Mouse (Mus musculus): Measurements from ENCODE around the gene Sun3. TPM values are rescaled to one million over a fixed set of nuclear protein-coding genes. Genes with fewer than 3 reads are reported as not detected.

Gene Sun3
- 0.14 TPM in 1 of 2 replicates, not detected in the other for polyA plus RNA-seq (2016; fragmentation: Nextera tagmentation; extraction: Ambion mirVana)

DNA sequence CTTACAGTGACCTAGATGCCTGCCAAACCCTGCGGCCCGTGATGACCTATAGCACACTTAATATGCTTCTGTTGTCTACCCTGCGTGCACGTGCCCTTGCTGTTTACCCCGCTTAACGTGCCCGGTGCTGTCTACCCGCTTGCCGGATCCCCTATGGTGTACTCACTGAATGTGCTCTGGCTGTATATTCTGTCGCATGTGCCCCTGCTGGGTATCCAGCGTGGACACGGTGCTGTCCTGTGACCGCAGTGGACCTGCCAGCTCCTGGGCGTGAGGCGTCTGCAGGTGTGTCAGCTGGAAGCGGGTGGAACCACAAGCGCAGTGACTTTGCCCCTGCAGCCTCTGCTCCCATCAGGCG, at the start of gene Sun3:
TSS of gene Sun3 (minus strand) at position 289 of the 358 bp plus-strand sequence.
- Histone ChIP-seq H3K9me3 (no peaks in the 10 kb centered on the region), H3K36me3 (no peaks in the 10 kb centered on the region), H3K4me1 (replicated peaks) (peaks cover 7% of the 10 kb centered on the region), H3K4me3 (peak within 1 kb of the TSS; percentile 65), H3K27me3 (ENCODE audit: insufficient read depth, poor library complexity, severe bottlenecking) (peaks cover 28% of the 10 kb centered on the region), H3K27ac (peak within 1 kb of the TSS; percentile 69)
- DNase-seq (ENCODE audit: low spot score), result no peak
- under 1% methylated on average over 18 of the region's 18 CpGs for WGBS

- Histone ChIP-seq H3K27me3 (ENCODE audit: insufficient read depth, poor library complexity, severe bottlenecking) (no peaks in the 10 kb centered on the region), H3K9me3 (no peaks in the 10 kb centered on the region), H3K27ac (no peak overlapping the region), H3K36me3 (no peaks in the 10 kb centered on the region), H3K4me3 (no peak overlapping the region), H3K4me1 (replicated peaks) (no peaks in the 10 kb centered on the region)
- DNase-seq (ENCODE audit: low spot score), result no peak
- 92% methylated on average over 3 of the region's 3 CpGs for WGBS
These were observed 27.7 kb upstream of the Sun3 start for GRCm38 (mm10) chr11:9076444-9076843.

DNA sequence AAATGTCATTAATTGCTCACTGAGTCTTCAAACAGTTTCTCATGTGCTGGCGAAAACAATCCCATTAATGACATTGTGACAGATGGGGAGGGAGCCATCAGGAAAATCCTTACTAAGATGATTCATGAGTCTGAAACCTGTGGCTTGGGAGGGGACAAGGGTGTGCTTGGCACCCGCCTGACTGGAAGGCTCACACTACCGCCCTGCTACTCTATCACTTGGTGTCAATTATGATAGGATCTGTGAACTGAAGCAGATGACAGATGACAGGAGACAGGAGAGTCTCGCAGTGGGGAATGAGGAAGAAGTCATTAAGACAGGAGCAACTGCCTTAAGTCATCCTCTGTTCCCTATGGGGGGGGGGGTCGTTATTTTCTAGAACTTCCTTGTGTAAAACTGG, 11.7 kb upstream of the Sun3 start:
- no peaks in the 10 kb centered on the region for H3K9me3 ChIP-seq
- no peak overlapping the region for H3K4me3 ChIP-seq
- no peaks in the 10 kb centered on the region for H3K4me1 ChIP-seq (replicated peaks)
- H3K27ac ChIP-seq, result no peak overlapping the region
- DNase-seq (ENCODE audit: low spot score), result no peak
- no peaks in the 10 kb centered on the region for H3K36me3 ChIP-seq
- 65% methylated on average over 5 of the region's 5 CpGs for WGBS
- no peaks in the 10 kb centered on the region for H3K27me3 ChIP-seq (ENCODE audit: insufficient read depth, poor library complexity, severe bottlenecking)

DNA sequence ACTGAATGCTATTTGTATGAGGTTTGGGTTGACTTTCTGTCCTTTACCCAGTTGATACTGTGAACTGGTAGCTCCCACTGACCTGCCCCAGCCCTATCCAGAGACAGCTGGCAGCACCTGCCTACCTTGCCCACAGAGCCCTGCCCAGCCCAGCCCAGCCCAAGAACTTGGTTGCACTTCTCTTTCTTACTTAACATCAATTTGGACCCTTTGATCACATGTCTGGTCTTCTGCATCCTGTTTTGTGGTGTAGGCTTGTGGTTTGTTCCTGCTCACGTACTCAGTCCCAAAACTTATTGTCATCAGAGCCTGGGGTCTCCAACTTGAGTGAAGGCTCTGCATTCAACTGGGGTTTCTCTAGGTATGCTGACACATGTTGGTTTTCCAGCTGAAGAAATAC, 11.2 kb upstream of the Sun3 start:
- Histone ChIP-seq H3K27me3 (ENCODE audit: insufficient read depth, poor library complexity, severe bottlenecking) (no peaks in the 10 kb centered on the region), H3K4me1 (replicated peaks) (no peaks in the 10 kb centered on the region), H3K4me3 (no peak overlapping the region), H3K27ac (no peak overlapping the region), H3K36me3 (no peaks in the 10 kb centered on the region), H3K9me3 (no peaks in the 10 kb centered on the region)
- DNase-seq (ENCODE audit: low spot score), result no peak
- WGBS, result 78% methylated on average over 1 of the region's 1 CpGs

- Histone ChIP-seq H3K4me1 (replicated peaks) (no peaks in the 10 kb centered on the region), H3K27me3 (ENCODE audit: insufficient read depth, poor library complexity, severe bottlenecking) (no peaks in the 10 kb centered on the region; the same call in 1 of the 2 replicates), H3K36me3 (no peaks in the 10 kb centered on the region), H3K27ac (no peak overlapping the region), H3K4me3 (no peak overlapping the region), H3K9me3 (no peaks in the 10 kb centered on the region)
- no peak for DNase-seq (ENCODE audit: low spot score)
- 88% methylated on average over 4 of the region's 4 CpGs for WGBS
These were observed 8.9 kb upstream of the Sun3 start for GRCm38 (mm10) chr11:9057711-9058110.

DNA sequence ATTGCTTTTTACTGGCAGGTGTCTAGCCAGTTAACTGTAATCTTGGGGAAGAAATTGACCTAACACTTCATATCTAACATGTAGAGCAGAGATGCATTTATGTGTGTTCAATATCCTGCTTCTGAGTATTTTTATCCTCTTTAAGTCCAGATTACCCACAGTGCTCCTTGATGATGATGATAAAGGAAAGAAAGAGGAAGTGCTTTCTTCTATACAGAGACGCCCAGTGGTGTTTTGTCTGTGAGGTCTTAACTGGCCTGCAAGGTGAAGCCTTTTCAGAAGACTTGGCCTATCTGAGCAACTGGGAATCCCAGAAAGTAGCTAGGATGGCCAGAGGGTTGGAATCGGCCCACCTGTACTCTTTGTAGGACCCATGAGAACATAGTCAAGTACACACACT, 8.1 kb upstream of the Sun3 start:
- no peaks in the 10 kb centered on the region for H3K9me3 ChIP-seq
- no peak overlapping the region for H3K4me3 ChIP-seq
- H3K36me3 ChIP-seq, result no peaks in the 10 kb centered on the region
- no peak for DNase-seq (ENCODE audit: low spot score)
- H3K27ac ChIP-seq, result no peak overlapping the region
- peaks cover under 1% of the 10 kb centered on the region; the same call in 1 of the 2 replicates for H3K27me3 ChIP-seq (ENCODE audit: insufficient read depth, poor library complexity, severe bottlenecking)
- H3K4me1 ChIP-seq (replicated peaks), result no peaks in the 10 kb centered on the region
- 84% methylated on average over 2 of the region's 2 CpGs for WGBS

DNA sequence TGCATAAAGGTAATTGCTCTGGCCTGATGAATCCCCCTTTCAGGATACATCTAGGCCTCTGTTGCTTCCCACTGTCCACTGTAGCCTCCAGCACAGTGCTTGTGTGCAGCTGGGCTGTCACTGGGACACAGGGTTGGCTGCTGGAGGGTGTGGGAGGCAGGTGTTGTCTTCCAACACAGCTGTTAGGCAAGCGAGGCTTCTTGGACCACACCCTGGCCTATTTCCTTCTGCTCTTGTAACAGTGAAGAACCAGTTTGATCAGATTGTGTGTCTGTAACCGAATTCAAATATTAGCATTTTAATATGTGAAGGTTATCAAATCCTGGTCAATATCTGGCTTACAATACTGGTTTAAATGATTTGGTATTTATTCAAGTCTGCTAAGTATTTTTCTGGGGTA, 3.1 kb upstream of the Sun3 start:
- peaks cover 7% of the 10 kb centered on the region for H3K4me1 ChIP-seq (replicated peaks)
- whole genome bisulfite sequencing, result 75% methylated on average over 2 of the region's 2 CpGs
- DNase-seq (ENCODE audit: low spot score), result no peak

GRCm38 (mm10) chr11:9050241-9050640, 1.4 kb upstream of the Sun3 start:
- Histone ChIP-seq H3K36me3 (no peaks in the 10 kb centered on the region), H3K27ac (no peak overlapping the region), H3K9me3 (no peaks in the 10 kb centered on the region), H3K4me1 (replicated peaks) (peaks cover 7% of the 10 kb centered on the region), H3K4me3 (no peak overlapping the region), H3K27me3 (ENCODE audit: insufficient read depth, poor library complexity, severe bottlenecking) (peaks cover 28% of the 10 kb centered on the region)
- DNase-seq (ENCODE audit: low spot score), result no peak
- WGBS, result 80% methylated on average over 4 of the region's 4 CpGs

More for the DNA sequence above, 3.1 kb upstream of the Sun3 start:
- H3K36me3 ChIP-seq, result no peaks in the 10 kb centered on the region
- H3K27ac ChIP-seq, result no peak overlapping the region
- peaks cover 28% of the 10 kb centered on the region for H3K27me3 ChIP-seq (ENCODE audit: insufficient read depth, poor library complexity, severe bottlenecking)
- no peak overlapping the region for H3K4me3 ChIP-seq
- no peaks in the 10 kb centered on the region for H3K9me3 ChIP-seq

GRCm38 (mm10) chr11:9048011-9048702, 634 bp downstream of the Sun3 start, which contains the start of gene Gm11992:
TSS of gene Gm11992 (plus strand) at chr11:9048594.
- Histone ChIP-seq H3K36me3 (no peaks in the 10 kb centered on the region), H3K27me3 (ENCODE audit: insufficient read depth, poor library complexity, severe bottlenecking) (peaks cover 28% of the 10 kb centered on the region), H3K4me1 (replicated peaks) (peaks cover 7% of the 10 kb centered on the region), H3K9me3 (no peaks in the 10 kb centered on the region), H3K4me3 (peak within 1 kb of the TSS; percentile 65), H3K27ac (peak within 1 kb of the TSS; percentile 69)
- peak; percentile 91 for DNase-seq (ENCODE audit: low spot score)
- WGBS, result 5% methylated on average over 21 of the region's 21 CpGs

- Histone ChIP-seq H3K27me3 (ENCODE audit: insufficient read depth, poor library complexity, severe bottlenecking) (peaks cover 28% of the 10 kb centered on the region), H3K4me1 (replicated peaks) (peaks cover 7% of the 10 kb centered on the region), H3K9me3 (no peaks in the 10 kb centered on the region), H3K27ac (no peak overlapping the region), H3K4me3 (no peak overlapping the region), H3K36me3 (no peaks in the 10 kb centered on the region)
- 89% methylated on average over 5 of the region's 5 CpGs for WGBS
- DNase-seq (ENCODE audit: low spot score), result no peak
These were observed 1.7 kb downstream of the Sun3 start for GRCm38 (mm10) chr11:9047044-9047443.

- H3K27ac ChIP-seq, result no peak overlapping the region
- H3K27me3 ChIP-seq (ENCODE audit: insufficient read depth, poor library complexity, severe bottlenecking), result peaks cover 24% of the 10 kb centered on the region
- no peak for DNase-seq (ENCODE audit: low spot score)
- WGBS, result 85% methylated on average over 2 of the region's 2 CpGs
- H3K9me3 ChIP-seq, result no peaks in the 10 kb centered on the region
- H3K4me3 ChIP-seq, result no peak overlapping the region
- H3K4me1 ChIP-seq (replicated peaks), result peaks cover 7% of the 10 kb centered on the region
- no peaks in the 10 kb centered on the region for H3K36me3 ChIP-seq
These were observed 2.2 kb downstream of the Sun3 start for GRCm38 (mm10) chr11:9046546-9046945.

DNA sequence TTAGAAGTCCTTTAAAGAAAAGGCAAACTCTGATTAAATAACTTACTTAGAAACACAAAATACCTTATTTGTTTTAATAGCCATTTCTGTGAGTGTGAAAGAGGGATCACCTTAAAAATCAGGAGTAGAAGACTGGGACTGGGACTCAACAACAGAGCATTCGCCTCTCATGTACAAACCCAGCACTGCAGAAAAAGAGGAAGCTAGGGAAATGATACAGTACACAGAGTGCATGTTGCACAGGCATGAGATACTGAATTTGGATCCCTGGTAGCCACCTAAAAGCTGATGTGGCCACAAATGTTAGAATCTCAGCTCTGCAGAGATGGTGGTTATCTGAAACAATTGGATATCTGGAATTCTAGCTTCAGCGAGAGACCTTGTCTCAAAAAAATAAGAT, 17.3 kb downstream of the Sun3 start:
- DNase-seq (ENCODE audit: low spot score), result no peak
- Histone ChIP-seq H3K4me3 (no peak overlapping the region), H3K27ac (no peak overlapping the region), H3K27me3 (ENCODE audit: insufficient read depth, poor library complexity, severe bottlenecking) (no peaks in the 10 kb centered on the region), H3K9me3 (no peaks in the 10 kb centered on the region), H3K4me1 (replicated peaks) (no peaks in the 10 kb centered on the region), H3K36me3 (no peaks in the 10 kb centered on the region)
- whole genome bisulfite sequencing, result 91% methylated on average over 2 of the region's 2 CpGs

GRCm38 (mm10) chr11:9025211-9025610, 23.6 kb downstream of the Sun3 start:
- WGBS, result 85% methylated on average over 3 of the region's 3 CpGs
- H3K4me3 ChIP-seq, result no peak overlapping the region
- no peaks in the 10 kb centered on the region for H3K27me3 ChIP-seq (ENCODE audit: insufficient read depth, poor library complexity, severe bottlenecking)
- H3K27ac ChIP-seq, result no peak overlapping the region
- H3K4me1 ChIP-seq (replicated peaks), result no peaks in the 10 kb centered on the region
- no peaks in the 10 kb centered on the region for H3K36me3 ChIP-seq
- no peaks in the 10 kb centered on the region for H3K9me3 ChIP-seq
- DNase-seq (ENCODE audit: low spot score), result no peak

DNA sequence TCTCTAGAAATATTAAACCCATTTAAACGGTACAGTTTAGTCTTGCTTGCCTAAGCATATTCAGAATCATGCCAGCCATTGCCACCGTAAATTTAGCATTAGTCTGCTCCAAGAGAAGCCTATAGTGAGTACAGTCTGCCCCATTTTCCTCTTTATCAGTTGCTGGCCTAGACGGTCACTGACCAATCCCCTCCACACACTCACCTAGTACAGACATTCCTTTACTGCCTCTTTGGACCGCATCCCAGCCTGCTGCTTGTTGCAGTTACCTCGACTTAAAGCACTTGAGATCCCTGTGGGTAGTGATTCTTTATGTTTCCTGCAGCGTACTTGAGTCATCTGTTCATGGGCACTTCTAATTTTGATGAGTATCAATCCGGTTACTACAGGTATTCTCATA, 24.0 kb downstream of the Sun3 start:
- no peaks in the 10 kb centered on the region for H3K4me1 ChIP-seq (replicated peaks)
- no peaks in the 10 kb centered on the region for H3K36me3 ChIP-seq
- H3K4me3 ChIP-seq, result no peak overlapping the region
- WGBS, result 85% methylated on average over 7 of the region's 7 CpGs
- no peak overlapping the region for H3K27ac ChIP-seq
- H3K27me3 ChIP-seq (ENCODE audit: insufficient read depth, poor library complexity, severe bottlenecking), result no peaks in the 10 kb centered on the region
- H3K9me3 ChIP-seq, result no peaks in the 10 kb centered on the region
- DNase-seq (ENCODE audit: low spot score), result no peak
